Mouse (Mus musculus): ENCODE results near the gene Map2k2.

DNA sequence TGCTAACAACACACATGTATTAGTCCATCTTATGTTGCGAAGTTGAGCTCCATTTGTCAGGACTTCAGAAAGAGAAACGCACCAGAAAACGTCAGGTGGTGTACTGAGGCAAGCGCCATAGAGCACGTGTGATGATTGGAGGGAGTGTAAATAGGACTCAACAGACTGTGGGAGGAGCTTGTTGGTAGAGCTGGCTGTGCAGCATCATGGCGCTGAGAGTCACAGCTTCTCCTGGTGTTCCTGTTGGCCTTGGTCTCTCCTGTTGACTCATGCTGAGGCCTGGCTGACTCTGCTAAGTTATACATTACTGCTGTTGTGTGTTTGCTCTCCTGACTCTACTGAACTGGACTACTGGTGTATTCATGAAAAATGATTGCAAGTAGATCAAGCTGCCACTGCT is 7.2 kb downstream of the Map2k2 start:
- TF ChIP-seq GATA1 (IDR thresholded peaks at IDR 0.05; ENCODE audit: borderline replicate concordance, low read length) (no peak), FLI1 (IDR thresholded peaks at IDR 0.05; ENCODE audit: low read length) (no peak)
